Mouse (Mus musculus) myocyte (in vitro differentiated cells): ENCODE results near the gene Gm4881.

Experiments used
- CEBPB ChIP-seq: IDR thresholded peaks from 2 replicates; pipeline ENCODE4 v1.6.1; 2011; ENCODE audit warnings: mild to moderate bottlenecking, moderate library complexity; ENCODE audit not compliant: poor library complexity, insufficient read depth, severe bottlenecking
- MAX ChIP-seq: IDR thresholded peaks from one replicate; pipeline ENCODE4 v1.6.1; 2011; ENCODE audit warnings: low read depth, mild to moderate bottlenecking, control low read depth
- MYOD1 ChIP-seq, 3 experiments: IDR thresholded peaks; one replicate each; pipeline ENCODE4 v1.6.1; 2011; ENCODE audit warnings: control low read depth in 2 of 3, low read depth in 2 of 3, mild to moderate bottlenecking in 2 of 3, moderate library complexity in 1 of 3; ENCODE audit not compliant: insufficient read length in 2 of 3, control insufficient read depth in 1 of 3
- MYOG ChIP-seq, 3 experiments: IDR thresholded peaks; one replicate each; pipeline ENCODE4 v1.6.1; 2011; ENCODE audit warnings: control low read depth in 2 of 3, low read depth in 2 of 3, mild to moderate bottlenecking in 2 of 3; ENCODE audit not compliant: insufficient read length in 2 of 3, control insufficient read depth in 1 of 3, insufficient read depth in 1 of 3
- POLR2A ChIP-seq: IDR thresholded peaks from one replicate; pipeline ENCODE4 v1.6.1; 2011; ENCODE audit warnings: low read depth, mild to moderate bottlenecking, control low read depth, moderate library complexity; ENCODE audit not compliant: insufficient read length
- POLR2AphosphoS2 ChIP-seq: IDR thresholded peaks from one replicate; pipeline ENCODE4 v1.6.1; 2011; ENCODE audit warnings: low read depth, control low read depth; ENCODE audit not compliant: insufficient read length
- REST ChIP-seq: IDR thresholded peaks from one replicate; pipeline ENCODE4 v1.6.1; 2011; ENCODE audit warnings: mild to moderate bottlenecking, control low read depth, moderate library complexity; ENCODE audit not compliant: insufficient read depth, insufficient read length
- TCF12 ChIP-seq: IDR thresholded peaks from one replicate; pipeline ENCODE4 v1.6.1; 2011; ENCODE audit warnings: mild to moderate bottlenecking, control low read depth; ENCODE audit not compliant: poor library complexity, insufficient read depth, severe bottlenecking
- TCF3 ChIP-seq: IDR thresholded peaks from one replicate; pipeline ENCODE4 v1.6.1; 2011; ENCODE audit warnings: low read depth, control low read depth; ENCODE audit not compliant: insufficient read length
- USF1 ChIP-seq: IDR thresholded peaks from one replicate; pipeline ENCODE4 v1.6.1; 2011; ENCODE audit warnings: low read depth, mild to moderate bottlenecking, control low read depth, moderate library complexity

DNA sequence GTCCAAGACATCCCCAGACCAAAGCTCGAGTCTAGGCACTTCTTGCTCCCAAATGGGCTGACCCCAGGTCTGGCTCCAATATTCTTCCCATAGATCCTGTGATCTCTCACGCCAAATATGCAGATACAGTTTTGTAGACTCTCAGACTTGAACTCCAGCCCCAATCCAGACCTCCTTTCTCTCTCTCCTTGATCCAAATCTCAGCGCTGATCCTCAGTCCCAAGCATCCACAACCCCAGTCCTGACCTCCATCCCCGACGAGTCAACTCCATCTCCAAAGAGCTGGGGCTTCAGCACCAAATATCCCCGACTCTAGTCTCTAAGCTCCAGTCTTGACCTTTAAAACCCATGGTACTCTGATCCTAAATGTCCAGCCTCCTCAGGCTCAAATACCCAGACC is 653 bp downstream of the Gm4881 start:
- TF ChIP-seq POLR2A (no peak), MYOD1 (IDR thresholded peaks at IDR 0.05; ENCODE audit: control insufficient read depth in 1 of 3, insufficient read length in 2 of 3, low read depth in 2 of 3) (no peak), MAX (no peak), TCF12 (no peak), USF1 (no peak), CEBPB (no peak), MYOG (IDR thresholded peaks at IDR 0.05; ENCODE audit: control insufficient read depth in 1 of 3, insufficient read depth in 1 of 3, insufficient read length in 2 of 3, low read depth in 2 of 3) (no peak), REST (no peak), POLR2AphosphoS2 (no peak), TCF3 (no peak)
